Mouse (Mus musculus) T-helper 1 cell (primary cell): ENCODE data around the gene Hist2h3c1.
"Not testable (repeated sequence)": the region's sequence is repeated elsewhere in the genome, so short reads cannot be mapped to it uniquely, and the experiment has no call there.

ENCODE experiments used
- in situ Hi-C: fragments of 300-600 bp; cut with MboI, MseI; formaldehyde crosslinking; loops from one replicate; pipeline ENCODE4 v1.15.1; 2025; ENCODE audit warnings: high pct_unique_total_duplicates

Gene Hist2h3c1

DNA sequence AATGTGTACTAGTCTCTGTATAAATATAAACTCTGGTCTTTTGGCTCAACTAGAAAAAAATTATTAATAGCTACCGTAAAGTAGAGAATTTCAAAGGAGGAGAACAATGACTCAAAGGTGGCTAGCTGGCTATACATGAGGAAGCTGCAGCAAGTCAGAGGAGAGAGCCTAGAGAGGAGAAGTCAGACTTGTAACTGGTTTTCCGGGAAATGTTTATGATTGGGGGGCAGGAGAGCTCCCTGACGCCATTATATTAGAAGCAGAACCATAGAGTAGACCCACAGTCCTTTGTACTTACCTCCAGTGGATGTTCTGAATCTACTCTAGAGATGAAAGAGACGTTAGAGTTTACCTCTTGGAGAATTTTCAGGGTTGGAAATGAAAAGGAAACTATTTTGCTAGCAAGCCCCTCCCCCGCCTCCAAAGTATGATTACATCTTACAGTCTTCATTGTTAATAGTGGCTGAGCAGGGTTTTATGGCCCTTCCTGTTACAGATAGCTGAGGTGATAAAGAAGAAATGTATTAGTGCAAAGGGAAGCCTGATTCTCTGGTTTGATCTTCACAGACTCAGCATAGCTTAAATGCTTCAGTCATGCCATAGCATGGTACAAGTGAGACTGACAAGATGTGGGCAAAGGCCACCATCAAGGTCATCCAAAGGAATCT lies 9.6 kb downstream of the Hist2h3c1 start:
- in situ Hi-C loops, result no loop called here

DNA sequence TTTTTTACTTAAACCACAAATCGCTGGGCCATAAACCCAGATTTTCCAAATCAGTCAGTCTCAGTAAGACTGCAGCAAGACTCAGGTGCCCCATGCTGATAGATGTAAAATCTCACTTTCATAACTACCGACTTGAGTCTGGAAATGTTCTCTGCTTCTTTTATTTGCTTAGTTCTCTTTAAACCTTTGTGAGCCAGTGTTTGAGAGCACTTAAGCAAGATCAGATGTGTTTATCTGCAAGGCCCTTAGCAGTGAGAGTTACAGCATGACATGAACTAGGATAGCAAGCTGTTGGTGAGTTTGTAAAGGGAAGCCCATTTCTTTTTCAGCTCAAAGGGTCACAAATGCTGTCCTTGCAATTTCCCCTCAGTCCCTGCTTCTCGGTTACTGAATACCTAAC lies 10.7 kb downstream of the Hist2h3c1 start:
- in situ Hi-C loops, result no loop called here

DNA sequence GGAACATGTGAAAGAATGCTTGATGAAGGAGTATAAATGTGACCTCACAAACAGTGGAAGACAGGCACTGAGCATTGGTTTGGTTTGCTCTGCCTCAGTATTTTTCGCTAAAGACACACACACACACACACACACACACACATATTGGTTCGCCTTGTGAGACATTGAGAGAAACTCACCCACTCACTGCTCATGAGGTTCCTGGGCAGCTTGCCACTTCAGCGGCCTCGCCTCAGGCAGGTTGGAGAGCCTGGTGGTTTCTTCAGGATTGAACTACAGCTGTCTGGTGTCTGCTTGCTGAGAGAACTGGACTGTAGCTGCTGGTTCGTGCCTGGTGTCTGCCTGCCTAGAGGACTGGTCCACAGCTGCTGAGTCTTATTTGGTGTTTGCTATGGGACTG lies 13.7 kb downstream of the Hist2h3c1 start:
- in situ Hi-C loops, result no loop called here

DNA sequence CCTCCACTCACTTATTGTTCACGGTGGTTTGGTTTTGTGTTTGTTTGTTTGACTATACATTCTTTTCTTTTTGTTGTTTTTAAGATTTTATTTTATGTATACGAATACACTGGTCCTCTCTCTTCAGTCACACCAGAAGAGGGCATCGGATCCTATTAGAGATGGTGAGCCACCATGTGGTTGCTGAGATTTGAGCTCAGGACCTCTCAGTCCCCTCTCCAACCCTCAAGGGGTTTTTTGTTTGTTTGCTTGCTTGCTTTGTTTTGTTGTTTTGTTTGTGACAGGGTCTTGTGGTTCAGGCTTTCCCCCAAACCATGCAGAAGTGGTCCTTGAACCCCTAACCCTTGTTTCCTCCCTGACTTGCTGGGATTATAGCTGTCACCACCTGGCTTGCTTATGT lies 15.1 kb downstream of the Hist2h3c1 start:
- in situ Hi-C loops, result no loop called here

DNA sequence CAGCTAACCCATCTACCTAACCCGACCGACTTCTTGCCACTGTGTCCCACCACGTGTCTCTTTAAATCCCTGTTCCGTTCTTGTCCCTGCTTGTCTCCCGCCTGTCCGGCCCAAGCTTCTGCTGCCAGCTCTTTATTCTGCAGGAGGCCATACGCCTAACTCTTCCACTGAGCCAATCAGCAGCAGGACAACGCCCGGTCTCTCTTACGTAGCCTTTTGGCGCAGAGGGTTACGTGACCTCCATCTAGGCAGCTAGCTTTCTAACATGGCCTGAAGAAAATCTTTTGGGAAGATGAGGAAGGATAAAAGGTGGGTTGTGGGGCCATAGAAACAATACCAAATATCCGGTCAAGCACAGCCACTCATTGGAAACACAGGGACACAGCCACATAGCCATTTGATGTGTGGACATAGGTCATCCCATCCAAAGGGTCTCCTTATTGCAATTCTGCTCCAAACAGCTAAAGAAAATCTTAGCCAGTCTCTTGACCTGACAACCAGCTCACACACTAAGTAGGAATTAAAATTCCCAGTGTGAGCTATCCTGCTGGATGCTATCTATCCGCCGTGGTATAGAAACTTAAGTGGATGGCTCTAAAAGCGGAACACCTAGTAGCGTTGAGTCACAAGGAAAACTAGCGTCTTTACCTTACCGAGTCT lies 15.9 kb downstream of the Hist2h3c1 start:
- in situ Hi-C loops, result no loop called here

DNA sequence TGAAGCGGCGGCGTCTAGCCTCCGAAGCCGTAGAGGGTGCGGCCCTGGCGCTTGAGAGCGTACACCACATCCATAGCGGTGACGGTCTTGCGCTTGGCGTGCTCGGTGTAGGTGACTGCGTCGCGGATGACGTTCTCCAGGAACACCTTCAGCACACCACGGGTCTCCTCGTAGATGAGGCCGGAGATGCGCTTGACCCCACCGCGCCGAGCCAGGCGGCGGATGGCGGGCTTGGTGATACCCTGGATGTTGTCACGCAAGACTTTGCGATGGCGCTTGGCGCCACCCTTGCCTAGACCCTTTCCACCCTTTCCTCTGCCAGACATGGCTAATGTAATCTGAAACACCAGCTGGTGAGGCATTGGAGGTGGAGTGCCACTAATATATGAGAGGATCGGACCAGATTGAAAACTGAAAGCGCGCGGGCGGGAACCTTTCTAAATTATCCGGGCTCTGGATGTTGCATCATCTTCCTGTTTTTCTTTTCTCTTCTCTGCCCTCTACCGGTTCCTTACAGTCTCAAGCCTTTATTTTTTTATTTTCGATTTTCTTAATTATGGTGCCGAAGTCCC lies 16.6 kb downstream of the Hist2h3c1 start, which contains the start of gene Hist2h4:
Gene Hist2h4 (minus strand): TSS at position 333 of the 572 bp plus-strand sequence.
- in situ Hi-C loops, result no loop called here

DNA sequence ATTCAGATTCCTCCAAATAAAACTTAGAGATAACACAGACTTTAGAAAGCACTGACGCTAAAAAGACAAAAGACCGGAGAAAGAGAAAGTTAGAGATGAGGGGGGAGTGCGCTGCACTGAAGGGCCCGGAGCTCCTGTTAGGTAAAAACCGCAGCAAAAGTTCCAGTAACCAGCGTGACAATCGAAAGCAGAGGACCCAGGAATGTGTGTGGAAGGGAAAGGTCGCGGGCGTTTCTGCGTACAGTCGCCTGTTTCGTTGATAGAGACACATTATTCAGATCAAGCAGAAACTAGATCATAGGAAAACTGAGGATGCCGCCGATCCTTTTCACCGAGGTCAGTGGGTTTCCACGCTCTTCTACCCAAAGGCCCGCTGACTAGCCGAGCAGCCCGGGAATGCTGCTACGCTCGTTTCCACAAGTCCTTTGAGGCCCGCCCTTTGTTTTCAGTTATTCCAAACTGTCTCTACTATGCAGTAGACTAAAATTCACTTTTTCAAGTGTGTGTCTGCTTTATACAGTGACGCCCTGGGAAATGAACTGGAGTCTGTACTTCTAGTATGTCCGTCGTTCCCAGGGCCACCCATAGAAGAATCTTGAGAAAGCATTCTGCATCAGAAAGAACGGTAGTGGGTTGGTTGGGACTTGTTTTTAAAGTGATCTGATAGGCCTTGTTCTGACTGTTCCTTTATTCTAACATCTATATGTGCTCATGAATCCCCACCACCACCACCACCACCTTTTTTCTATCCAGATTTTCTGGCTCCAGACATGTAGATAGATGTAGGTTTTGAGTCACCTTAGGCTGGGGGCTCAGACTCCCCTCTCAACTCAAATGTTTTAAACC lies 17.3 kb downstream of the Hist2h3c1 start:
- in situ Hi-C loops, result no loop called here

DNA sequence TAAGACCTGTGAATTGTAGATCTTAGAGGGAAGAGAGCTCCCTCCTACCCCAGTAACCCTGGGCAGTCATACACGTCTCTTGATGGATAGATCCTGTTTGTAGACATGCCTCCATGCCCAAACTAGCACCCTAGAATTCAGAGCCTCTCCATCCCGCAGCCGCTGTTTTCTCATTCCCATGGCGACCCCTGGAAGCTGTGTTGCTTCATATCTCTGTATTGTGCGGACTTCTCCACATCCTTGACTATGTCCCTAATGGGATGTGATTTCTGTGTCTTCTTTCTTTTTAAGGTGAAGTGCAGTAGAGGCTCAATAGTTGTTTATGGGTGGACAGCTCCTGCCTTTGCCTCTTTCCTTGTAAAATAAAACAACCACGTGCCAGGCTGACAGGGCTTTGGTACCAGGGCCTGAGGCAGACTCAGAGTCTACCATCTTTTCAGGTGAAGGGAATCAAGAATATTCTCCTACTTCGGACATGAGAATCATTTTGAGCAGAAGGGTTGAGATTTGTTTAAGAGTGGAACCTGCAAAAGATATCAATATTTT lies 18.0 kb downstream of the Hist2h3c1 start:
- in situ Hi-C loops, result no loop called here

DNA sequence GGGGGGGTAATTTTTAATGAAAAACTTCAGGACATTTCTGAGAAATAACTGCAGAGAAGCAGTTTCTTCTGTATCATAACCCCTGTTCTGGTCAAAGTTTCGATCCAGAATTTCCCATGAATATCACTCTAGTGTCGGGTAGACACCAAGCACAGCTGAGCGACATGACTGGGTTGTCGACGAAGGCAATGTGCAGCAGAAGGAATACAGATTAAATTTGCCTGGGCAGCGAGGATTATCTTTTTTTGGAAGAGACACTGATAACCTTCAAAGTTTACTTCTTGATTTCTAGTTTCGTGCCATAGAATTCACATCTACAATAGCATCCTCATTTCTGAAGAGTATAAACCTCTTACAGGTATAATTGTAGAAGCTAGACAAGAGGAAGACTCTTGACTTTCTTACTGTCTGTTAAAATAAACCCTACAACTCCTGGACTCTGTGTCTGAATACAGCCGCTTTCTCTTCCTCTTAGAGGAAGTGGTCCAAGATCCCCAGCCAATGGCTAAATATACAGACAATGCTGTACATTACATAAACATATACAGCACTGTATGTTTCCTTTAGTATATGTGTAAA lies 19.7 kb downstream of the Hist2h3c1 start:
- in situ Hi-C loops, result no loop called here

DNA sequence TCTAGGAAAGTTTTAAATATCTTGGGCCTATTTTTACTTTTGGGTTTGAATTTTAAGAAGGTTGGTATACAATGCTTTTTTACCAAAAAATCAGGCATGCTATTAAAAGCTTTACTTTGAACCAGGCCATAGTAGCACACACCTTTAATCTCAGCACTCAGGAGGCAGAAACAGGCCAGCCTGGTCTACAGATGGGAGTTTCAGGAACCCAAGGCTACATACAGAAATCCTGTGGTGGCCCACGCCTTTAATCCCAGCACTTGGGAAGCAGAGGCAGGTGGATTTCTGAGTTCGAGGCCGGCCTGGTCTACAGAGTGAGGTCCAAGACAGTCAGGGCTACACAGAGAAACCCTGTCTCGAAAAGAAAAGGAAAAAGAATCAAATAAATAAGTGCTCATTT lies 21.1 kb downstream of the Hist2h3c1 start:
- in situ Hi-C loops, result no loop called here

DNA sequence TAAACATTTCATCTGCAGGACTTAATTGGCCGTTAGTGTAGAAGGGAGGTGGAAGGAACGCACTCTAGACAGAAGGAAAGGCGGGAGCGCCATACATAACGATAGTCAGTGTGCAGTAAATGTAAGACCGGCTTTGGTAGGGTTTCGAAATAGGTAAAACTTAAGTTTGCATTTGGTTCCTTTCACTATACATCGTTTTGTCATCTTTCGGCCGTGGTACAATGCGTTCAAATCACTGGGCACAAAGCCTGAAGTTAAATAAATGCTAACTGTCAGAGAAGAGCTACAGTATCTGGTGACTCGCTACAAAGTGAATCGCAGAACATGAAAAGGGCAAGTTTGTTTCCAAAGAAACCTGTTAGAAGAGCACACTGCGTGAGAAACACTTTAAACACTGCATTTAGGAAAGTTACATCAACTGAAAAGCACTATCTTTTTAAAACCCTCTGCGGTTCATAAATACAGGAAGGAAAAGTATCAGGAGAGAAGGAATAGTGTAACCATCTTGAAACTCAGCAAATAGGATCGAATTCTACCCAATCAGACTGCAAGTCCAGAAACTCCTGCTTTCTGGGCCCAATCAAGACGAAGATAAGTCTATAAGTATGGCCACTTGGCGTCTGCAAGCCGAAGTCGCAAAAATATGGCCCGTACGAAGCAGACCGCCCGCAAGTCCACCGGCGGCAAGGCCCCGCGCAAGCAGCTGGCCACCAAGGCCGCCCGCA lies 21.7 kb downstream of the Hist2h3c1 start, which contains the start of gene Hist2h3b:
Gene Hist2h3b (plus strand): TSS at position 604 of the 725 bp plus-strand sequence.
- in situ Hi-C loops, result no loop called here

DNA sequence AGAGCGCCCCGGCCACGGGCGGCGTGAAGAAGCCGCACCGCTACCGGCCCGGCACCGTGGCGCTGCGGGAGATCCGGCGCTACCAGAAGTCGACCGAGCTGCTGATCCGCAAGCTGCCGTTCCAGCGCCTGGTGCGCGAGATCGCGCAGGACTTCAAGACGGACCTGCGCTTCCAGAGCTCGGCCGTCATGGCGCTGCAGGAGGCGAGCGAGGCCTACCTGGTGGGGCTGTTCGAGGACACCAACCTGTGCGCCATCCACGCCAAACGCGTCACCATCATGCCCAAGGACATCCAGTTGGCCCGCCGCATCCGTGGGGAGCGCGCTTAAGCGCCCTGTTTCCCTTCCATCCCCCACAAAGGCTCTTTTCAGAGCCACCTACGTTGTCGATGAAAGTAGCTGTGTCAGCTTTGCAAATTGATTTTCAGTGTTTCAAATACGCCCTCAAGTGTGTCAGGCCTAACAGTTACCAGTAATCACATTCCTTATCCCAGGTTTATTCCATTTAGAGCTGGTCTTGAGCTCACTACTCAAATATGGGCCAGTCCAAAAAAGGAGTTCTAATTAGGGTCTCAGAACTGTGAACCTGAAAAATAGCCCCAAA lies 22.4 kb downstream of the Hist2h3c1 start:
- in situ Hi-C loops, result not testable (repeated sequence)

DNA sequence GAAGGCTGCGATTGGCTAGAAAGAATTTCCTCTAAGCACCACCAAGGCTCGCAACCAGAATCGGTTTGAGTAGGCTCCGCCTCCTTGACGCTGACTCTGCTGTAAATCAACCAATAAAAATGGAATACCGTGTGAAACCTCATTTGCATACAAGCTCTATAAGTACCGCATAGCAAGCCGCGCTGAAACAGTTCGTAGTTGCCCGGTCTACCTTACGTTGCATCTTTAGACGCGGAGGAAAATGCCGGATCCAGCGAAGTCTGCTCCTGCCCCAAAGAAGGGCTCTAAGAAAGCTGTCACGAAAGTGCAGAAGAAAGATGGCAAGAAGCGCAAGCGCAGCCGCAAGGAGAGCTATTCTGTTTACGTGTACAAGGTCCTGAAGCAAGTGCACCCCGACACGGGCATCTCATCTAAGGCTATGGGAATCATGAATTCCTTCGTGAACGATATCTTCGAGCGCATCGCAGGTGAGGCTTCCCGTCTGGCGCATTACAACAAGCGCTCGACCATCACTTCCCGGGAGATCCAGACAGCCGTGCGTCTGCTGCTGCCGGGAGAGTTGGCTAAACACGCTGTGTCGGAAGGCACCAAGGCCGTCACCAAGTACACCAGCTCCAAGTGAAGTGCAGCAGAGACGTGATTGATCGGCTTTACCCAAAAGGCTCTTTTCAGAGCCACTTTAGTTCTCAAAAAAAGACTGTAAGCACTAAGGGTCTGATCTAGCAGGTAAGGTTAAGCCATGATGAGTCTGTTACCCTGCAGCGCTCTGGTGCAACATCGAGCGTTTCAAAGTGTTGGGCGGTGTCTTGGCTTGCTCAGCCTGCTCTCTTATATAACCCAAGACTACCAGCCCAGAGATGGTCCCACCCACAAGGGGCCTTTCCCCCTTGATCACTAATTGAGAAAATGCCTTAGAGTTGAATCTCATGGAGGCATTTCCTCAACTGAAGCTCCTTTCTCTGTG lies 23.3 kb downstream of the Hist2h3c1 start, which contains the start of gene Hist2h2bb:
Gene Hist2h2bb (plus strand): TSS at position 242 of the 964 bp plus-strand sequence.
- in situ Hi-C loops, result no loop called here

DNA sequence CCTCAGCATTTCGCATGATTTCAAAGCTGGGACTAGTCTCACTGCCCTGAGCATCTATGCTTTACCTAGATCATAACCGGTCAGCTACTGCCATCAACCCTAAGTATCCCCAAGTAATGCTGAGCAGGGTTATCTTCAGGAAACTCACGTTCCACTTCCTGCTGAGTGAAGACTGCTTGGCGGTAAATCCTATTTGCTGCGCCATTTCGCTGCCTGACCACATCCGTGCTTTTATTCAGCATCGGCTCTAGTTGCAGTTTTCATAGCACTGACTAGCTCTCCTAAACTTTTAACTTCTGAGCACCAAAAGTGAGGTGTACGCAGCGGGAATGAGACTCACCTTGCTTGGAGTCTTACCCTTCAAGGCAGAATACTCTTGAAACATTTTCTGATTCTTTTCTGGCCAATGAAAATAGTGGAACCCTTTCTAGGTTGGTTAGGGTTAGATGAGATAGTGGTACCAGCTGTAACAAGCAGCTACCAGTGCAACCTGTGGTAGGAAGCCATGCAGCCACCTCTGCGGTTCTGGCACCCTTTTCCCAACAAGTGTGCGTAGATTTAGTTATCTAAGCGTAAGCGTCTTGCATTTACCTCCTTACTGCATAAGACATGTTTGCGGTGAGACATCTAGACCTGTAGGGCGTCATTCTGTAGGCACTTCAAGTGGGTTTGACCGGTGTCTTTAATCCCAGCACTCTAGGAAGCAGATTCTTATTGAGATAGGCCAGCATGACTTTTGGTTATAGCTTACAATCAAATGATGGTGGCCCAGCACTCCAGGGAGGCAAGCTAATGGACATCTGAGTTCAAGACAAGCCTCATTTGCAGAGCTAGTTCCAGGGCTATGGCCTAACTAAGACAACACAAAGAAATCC lies 27.3 kb downstream of the Hist2h3c1 start:
- in situ Hi-C loops, result no loop called here

DNA sequence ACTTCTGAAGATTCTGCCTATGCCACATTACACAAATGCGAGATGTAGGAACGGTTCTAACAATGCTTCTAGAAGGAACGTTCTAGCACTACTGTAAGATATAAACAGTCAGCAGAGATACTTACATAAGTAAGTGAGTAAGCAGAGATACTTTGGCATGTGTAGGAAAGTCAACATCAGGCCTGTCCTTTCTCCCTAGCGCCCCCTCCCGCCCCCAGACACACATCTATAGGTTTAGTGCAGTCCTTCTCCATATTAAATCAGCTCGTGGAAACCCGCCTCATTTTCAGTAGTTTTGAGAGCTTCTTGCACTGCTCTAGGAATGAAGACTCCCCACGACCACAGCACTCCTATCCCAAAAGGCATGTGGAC lies 30.9 kb downstream of the Hist2h3c1 start:
- in situ Hi-C loops, result no loop called here

DNA sequence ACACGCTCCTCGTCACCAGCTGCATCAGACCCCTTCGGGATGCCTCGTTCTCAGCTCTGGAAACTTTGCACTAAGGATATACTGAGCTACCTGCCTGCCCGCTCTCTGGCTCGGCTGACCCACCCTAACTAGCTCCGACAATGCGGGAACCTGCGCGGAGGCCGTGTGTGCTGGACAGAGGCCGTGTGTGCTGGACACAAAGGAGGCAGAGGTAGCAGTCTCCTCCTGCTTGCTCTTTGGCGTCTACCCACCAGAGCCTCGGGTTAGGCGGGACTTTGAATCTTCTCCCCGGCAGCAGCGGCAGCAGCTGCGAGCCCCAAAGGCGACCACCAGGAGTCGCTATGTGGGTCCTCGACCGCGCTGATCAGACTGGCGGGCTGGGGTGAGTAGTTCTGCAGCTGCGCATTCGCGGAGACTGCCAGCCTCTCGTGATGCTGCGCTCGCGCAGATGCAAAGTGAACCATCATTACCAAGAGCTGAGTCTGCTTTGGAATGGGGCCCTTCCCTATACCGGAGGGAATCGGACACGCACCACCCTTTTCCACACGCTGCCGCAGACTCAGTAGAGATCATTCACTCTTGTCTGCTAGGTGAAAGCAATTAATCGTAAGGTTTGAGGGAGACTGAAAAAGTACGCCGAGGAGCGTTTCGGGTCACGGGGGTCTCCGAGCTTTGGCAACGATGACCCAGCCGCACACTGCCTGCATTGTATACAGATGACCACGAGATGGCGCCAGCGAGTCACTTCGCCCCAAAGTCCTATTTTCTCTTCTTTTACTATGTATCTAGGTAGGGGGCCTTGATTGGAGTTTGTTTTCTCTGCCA lies 31.5 kb downstream of the Hist2h3c1 start:
- in situ Hi-C loops, result no loop called here

DNA sequence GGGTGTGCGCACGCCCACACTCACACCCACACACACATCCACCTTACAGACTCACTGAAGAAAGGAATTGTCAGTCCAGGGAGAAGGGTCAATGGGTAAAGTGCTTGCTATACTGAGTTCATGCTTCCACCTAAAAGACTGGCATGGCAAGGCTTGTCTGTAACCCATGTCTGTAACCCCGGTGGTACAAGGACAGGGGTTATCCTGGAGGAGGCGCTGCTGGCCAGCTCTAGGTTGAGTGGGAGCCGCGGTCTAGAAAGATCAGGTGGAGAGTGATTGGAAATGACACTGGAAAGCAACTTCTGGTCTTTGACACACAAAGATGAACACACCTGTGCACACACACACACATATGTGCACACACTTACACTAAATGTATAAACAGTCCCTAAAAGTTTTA lies 34.2 kb downstream of the Hist2h3c1 start:
- in situ Hi-C loops, result loop anchor here (10.0 kb wide), 1 partner anchor 54 kb away; no protein-coding TSS in a partner anchor
